Mouse (Mus musculus) intestine, embryonic 14.5 days (tissue): ENCODE measurements at regions not wholly inside any gene's neighbourhood (a gene's known extent, or its start where the extent isn't known, plus 50 kb on each side); places are given as distances from the start of the nearest gene placed in this dataset.

Experiments
- ATAC-seq: fragments of 200-750 bp; cut with Nextera tagmentation; replicated peaks from 2 replicates; pipeline ENCODE4 v1.8.0; 2017; ENCODE audit warnings: low read depth, moderate number of reproducible peaks, moderate TSS enrichment, moderate library complexity; ENCODE audit not compliant: low FRiP score, low TSS enrichment
- DNase-seq: peaks from one replicate; pipeline ENCODE4 v3.0.0-alpha.2; 2018; ENCODE audit warnings: low spot score
- H3K27ac ChIP-seq: fragments of 300-500 bp; sonication (generic); 2 replicates; pipeline ENCODE4 v1.5.1; 2014; ENCODE audit warnings: low read depth, mild to moderate bottlenecking, control low read depth
- H3K27me3 ChIP-seq: fragments of 300-500 bp; sonication (generic); replicated peaks from 2 replicates; pipeline ENCODE4 v1.6.1; 2014; ENCODE audit warnings: low read length, control low read depth; ENCODE audit not compliant: control insufficient read depth, insufficient read depth
- H3K36me3 ChIP-seq: fragments of 300-500 bp; sonication (generic); 2 replicates; pipeline ENCODE4 v1.6.1; 2014; ENCODE audit warnings: low read length, control low read depth; ENCODE audit not compliant: control insufficient read depth, insufficient read depth
- H3K4me1 ChIP-seq: fragments of 300-500 bp; sonication (generic); replicated peaks from 2 replicates; pipeline ENCODE4 v1.6.1; 2014; ENCODE audit warnings: low read length, control low read depth, mixed read lengths; ENCODE audit not compliant: control insufficient read depth, insufficient read depth
- H3K4me2 ChIP-seq: fragments of 300-500 bp; sonication (generic); 2 replicates; pipeline ENCODE4 v1.6.1; 2014; ENCODE audit warnings: low read length
- H3K4me3 ChIP-seq: fragments of 300-500 bp; sonication (generic); 2 replicates; pipeline ENCODE4 v1.5.1; 2014; ENCODE audit warnings: low read depth, low read length, control low read depth, mixed read lengths
- H3K9ac ChIP-seq: fragments of 300-500 bp; sonication (generic); 2 replicates; pipeline ENCODE4 v1.6.1; 2014; ENCODE audit warnings: mild to moderate bottlenecking, low read length
- H3K9me3 ChIP-seq: fragments of 300-500 bp; sonication (generic); 2 replicates; pipeline ENCODE4 v1.6.1; 2016; ENCODE audit warnings: low read length, control low read depth; ENCODE audit not compliant: control insufficient read depth
- WGBS: fragments of 180-500 bp; shearing (Covaris S2); extraction: QIAGEN DNeasy Blood & Tissue Kit; methylation state at CpG from one replicate; pipeline ENCODE4 v1.1.7; 2014; 5-methylcytosine and 5-hydroxymethylcytosine counted together

GRCm38 (mm10) chr13:107094976-107095716, 73.2 kb upstream of the Kif2a start:
- Histone ChIP-seq H3K9ac (no peak overlapping the region), H3K36me3 (no peaks in the 10 kb centered on the region), H3K4me2 (no peak overlapping the region), H3K4me1 (no peaks in the 10 kb centered on the region), H3K27me3 (no peaks in the 10 kb centered on the region), H3K27ac (no peak overlapping the region), H3K4me3 (no peak overlapping the region), H3K9me3 (no peaks in the 10 kb centered on the region)
- WGBS, result 67% methylated on average over 11 of the region's 11 CpGs
- ATAC-seq (no peak), DNase-seq (no peak)

- WGBS, result 86% methylated on average over 11 of the region's 11 CpGs
- no peaks in the 10 kb centered on the region for H3K27me3 ChIP-seq
- no peaks in the 10 kb centered on the region for H3K36me3 ChIP-seq
- no peaks in the 10 kb centered on the region for H3K4me1 ChIP-seq
- no peak overlapping the region for H3K9ac ChIP-seq
- DNase-seq (no peak), ATAC-seq (no peak)
- H3K4me2 ChIP-seq, result no peak overlapping the region
- no peak overlapping the region for H3K27ac ChIP-seq
- no peaks in the 10 kb centered on the region for H3K9me3 ChIP-seq
- no peak overlapping the region for H3K4me3 ChIP-seq
Measured at GRCm38 (mm10) chr13:107094487-107094886, 72.6 kb upstream of the Kif2a start.

- ATAC-seq (no peak), DNase-seq (no peak)
- no peaks in the 10 kb centered on the region for H3K36me3 ChIP-seq
- H3K27ac ChIP-seq, result no peak overlapping the region
- no peaks in the 10 kb centered on the region for H3K4me1 ChIP-seq
- no peak overlapping the region for H3K4me3 ChIP-seq
- no peaks in the 10 kb centered on the region for H3K9me3 ChIP-seq
- H3K27me3 ChIP-seq, result no peaks in the 10 kb centered on the region
- no peak overlapping the region for H3K9ac ChIP-seq
- no peak overlapping the region for H3K4me2 ChIP-seq
- 92% methylated on average over 2 of the region's 2 CpGs for WGBS
Measured at GRCm38 (mm10) chr13:107093683-107094082, 71.8 kb upstream of the Kif2a start.

GRCm38 (mm10) chr13:107088198-107088597, 66.3 kb upstream of the Kif2a start:
- H3K4me3 ChIP-seq, result no peak overlapping the region
- no peak overlapping the region for H3K9ac ChIP-seq
- no peak overlapping the region for H3K4me2 ChIP-seq
- 74% methylated on average over 1 of the region's 1 CpGs for whole genome bisulfite sequencing
- H3K27ac ChIP-seq, result no peak overlapping the region
- ATAC-seq (no peak), DNase-seq (peak; percentile 21)
- no peaks in the 10 kb centered on the region for H3K9me3 ChIP-seq
- H3K4me1 ChIP-seq, result no peaks in the 10 kb centered on the region
- no peaks in the 10 kb centered on the region for H3K27me3 ChIP-seq
- no peaks in the 10 kb centered on the region for H3K36me3 ChIP-seq

GRCm38 (mm10) chr13:107087355-107087754, 65.4 kb upstream of the Kif2a start:
- no peak overlapping the region for H3K9ac ChIP-seq
- ATAC-seq (no peak), DNase-seq (peak; percentile 38)
- H3K27ac ChIP-seq, result no peak overlapping the region
- 62% methylated on average over 6 of the region's 6 CpGs for WGBS
- H3K4me1 ChIP-seq, result no peaks in the 10 kb centered on the region
- H3K9me3 ChIP-seq, result no peaks in the 10 kb centered on the region
- H3K27me3 ChIP-seq, result no peaks in the 10 kb centered on the region
- H3K4me3 ChIP-seq, result no peak overlapping the region
- H3K4me2 ChIP-seq, result no peak overlapping the region
- no peaks in the 10 kb centered on the region for H3K36me3 ChIP-seq

- 85% methylated on average over 1 of the region's 1 CpGs for WGBS
- Histone ChIP-seq H3K9me3 (no peaks in the 10 kb centered on the region), H3K27me3 (no peaks in the 10 kb centered on the region), H3K4me2 (no peak overlapping the region), H3K27ac (no peak overlapping the region), H3K36me3 (no peaks in the 10 kb centered on the region), H3K4me1 (no peaks in the 10 kb centered on the region), H3K9ac (no peak overlapping the region), H3K4me3 (no peak overlapping the region)
- no peak for ATAC-seq
- DNase-seq, result peak; percentile 18
Measured at GRCm38 (mm10) chr13:107078085-107078484, 56.2 kb upstream of the Kif2a start.

- 93% methylated on average over 4 of the region's 4 CpGs for WGBS
- Histone ChIP-seq H3K4me2 (no peak overlapping the region), H3K27ac (no peak overlapping the region), H3K9me3 (no peaks in the 10 kb centered on the region), H3K4me3 (no peak overlapping the region), H3K4me1 (no peaks in the 10 kb centered on the region), H3K36me3 (no peaks in the 10 kb centered on the region), H3K9ac (no peak overlapping the region), H3K27me3 (no peaks in the 10 kb centered on the region)
- DNase-seq (peak; percentile 16), ATAC-seq (no peak)
Measured at GRCm38 (mm10) chr13:107074917-107075316, 53.0 kb upstream of the Kif2a start.

GRCm38 (mm10) chr13:107073039-107073620, 51.2 kb upstream of the Kif2a start:
- Histone ChIP-seq H3K9ac (peak overlapping the region; percentile 4; the same call in 1 of the 2 replicates), H3K36me3 (no peaks in the 10 kb centered on the region), H3K27me3 (no peaks in the 10 kb centered on the region), H3K4me2 (peak overlapping the region; percentile 56), H3K4me3 (peak overlapping the region; percentile 23), H3K27ac (no peak overlapping the region), H3K4me1 (no peaks in the 10 kb centered on the region), H3K9me3 (no peaks in the 10 kb centered on the region)
- ATAC-seq (peak; percentile 47; the same call in 1 of the 2 replicates), DNase-seq (peak; percentile 75)
- 11% methylated on average over 14 of the region's 14 CpGs for WGBS
